Mouse (Mus musculus) embryo, embryonic 10.5 days (tissue): ENCODE measurements at regions not wholly inside any gene's neighbourhood (a gene's known extent, or its start where the extent isn't known, plus 50 kb on each side); places are given as distances from the start of the nearest gene placed in this dataset.

Experiments
- DNase-seq: peaks from one replicate; pipeline ENCODE4 v3.0.0-alpha.2; 2015; ENCODE audit warnings: low spot score

GRCm38 (mm10) chr1:154118374-154119004 lies 82.5 kb upstream of the Zfp648 start:
- DNase-seq, result peak; percentile 75

DNA sequence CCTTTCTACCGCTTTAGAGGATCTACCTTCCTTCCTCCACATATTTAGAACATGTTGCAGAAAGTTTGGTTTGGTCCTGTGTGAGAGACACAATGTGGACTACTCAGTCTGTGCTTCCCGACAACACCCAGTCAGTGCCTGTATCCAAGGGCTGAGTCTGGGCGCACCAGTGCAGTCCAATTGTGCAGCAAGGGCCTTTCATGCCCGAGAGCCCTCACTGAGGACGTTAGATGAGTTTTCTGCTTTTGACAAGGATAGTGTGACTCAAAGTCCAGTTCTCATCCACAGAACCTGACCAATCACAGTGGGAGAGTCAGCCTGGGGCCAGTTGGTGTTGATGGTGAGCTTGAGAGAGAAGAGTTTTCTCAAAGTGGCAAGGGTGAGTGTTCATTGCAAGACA lies 81.4 kb upstream of the Zfp648 start:
- DNase-seq, result no peak

- DNase-seq, result no peak
These were observed 80.3 kb upstream of the Zfp648 start for GRCm38 (mm10) chr1:154120693-154121092.

DNA sequence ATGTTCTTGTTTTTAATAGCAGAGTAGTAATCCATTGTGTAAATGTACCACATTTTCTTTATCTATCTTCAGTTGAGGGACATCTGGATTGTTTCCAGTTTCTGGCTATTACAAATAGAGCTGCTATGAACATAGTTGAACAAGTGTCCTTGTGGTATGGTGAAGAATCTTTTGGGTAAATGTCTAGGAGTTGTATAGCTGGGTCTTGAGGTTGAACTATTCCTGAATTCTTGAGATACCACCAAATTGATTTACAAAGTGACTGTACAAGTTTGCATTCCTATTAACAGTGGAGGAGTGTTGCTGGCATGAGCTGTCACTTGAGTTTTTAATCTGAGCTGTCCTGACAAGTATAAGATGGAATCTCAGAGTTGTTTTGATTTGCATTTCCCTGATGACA lies 76.0 kb upstream of the Zfp648 start:
- no peak for DNase-seq

DNA sequence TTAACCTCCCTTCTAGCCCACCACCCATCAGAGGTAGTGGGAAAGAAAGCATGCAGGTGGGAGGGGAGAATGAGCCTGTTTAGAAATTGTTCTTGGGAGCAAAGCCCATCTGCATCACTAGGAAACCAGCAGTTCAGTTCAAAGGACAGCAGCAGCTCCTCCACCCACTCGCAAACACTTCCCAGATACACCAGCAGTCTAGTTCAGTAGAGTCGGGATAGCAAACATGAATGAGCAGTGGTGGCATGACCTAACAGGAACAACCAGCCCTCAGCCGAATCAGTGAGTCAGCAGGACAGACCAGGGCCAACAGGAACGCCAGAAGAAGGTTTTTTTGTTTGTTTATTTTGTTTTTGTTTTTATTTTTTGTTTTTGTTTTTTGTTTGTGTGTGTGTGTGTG lies 74.5 kb upstream of the Zfp648 start:
- no peak for DNase-seq

GRCm38 (mm10) chr1:154139488-154139887 lies 61.5 kb upstream of the Zfp648 start:
- no peak for DNase-seq

- DNase-seq, result peak; percentile 6
These were observed 57.3 kb upstream of the Zfp648 start for GRCm38 (mm10) chr1:154143691-154144090.

DNA sequence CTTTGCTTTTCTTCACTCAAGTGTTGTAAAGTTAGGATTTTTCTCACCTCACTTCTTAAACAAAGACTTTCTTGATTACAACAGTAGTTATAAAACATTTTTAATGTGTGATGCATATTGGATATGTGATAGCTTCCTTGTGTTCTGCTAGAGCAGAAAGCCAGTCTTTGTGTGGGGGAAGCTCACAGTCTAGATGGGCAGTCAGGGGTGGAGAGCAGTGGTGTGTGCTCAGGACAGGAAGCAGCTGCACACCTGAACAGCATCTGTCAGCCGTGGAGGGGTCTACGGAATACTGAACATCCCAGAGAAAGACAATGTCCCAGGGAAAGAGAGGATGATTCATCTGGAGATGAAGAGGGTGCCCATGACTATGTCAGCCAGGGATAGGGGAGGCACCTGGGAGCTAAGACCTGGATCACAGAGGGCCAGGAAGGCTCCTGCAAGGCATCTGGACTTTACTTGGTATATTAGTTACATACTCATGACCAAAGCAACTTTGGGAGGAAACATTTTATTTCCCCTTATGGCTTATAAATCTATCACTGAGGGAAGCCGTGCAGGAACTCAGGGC lies 53.9 kb upstream of the Zfp648 start:
- no peak for DNase-seq

GRCm38 (mm10) chr1:154148948-154149347 lies 52.0 kb upstream of the Zfp648 start:
- no peak for DNase-seq

DNA sequence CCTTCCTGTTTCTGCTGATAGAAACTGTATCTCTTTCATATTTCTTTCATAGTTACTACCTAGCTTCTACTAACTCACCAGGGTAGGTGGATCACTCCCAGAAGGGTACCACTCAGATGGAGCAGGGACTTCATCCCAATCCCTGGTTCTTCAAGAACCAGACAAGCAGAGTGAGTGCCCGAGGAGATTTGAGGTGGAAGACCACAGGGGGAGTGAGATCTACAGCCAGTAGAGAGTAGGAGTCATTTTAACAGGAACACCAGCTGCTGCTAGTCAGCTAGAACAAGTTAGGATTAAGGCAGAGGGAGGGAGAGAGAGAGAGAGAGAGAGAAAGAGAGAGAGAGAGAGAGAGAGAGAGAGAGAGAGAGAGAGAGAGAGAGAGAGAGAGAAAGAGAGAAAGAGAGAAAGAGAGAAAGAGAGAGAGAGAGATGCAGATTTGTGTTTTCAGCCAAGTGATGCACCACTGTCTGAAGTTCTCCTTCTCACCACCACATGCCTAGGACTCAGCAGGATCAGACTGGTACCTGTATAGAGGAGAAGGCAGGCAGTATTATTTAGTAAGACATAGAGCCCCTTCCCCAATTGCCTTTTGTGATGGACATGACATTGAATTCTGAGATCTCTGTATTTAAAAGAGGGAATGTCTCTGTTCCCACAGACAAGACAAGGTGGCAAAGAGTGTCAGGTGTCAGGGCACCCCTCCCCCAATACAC lies 51.4 kb upstream of the Zfp648 start:
- no peak for DNase-seq

- DNase-seq, result peak; percentile 21
These were observed 50.7 kb upstream of the Zfp648 start for GRCm38 (mm10) chr1:154150167-154150851.
